Mouse (Mus musculus) right cerebral cortex, postnatal 10 days (tissue): ENCODE measurements around the gene Atp6v1a.
A peak's percentile ranks its signal among the peaks of the same experiment; 100 is the strongest.

Experiments
- DNase-seq, 2 experiments: peaks; one replicate each; pipeline ENCODE4 v3.0.0; 2021; ENCODE audit warnings: low spot score in 2 of 2

The Atp6v1a gene

GRCm38 (mm10) chr16:44139536-44140185 is at the start of gene Atp6v1a, which contains the start of gene Naa50:
Gene Atp6v1a, minus strand, starts transcription at chr16:44139705.
Gene Naa50, plus strand, starts transcription at chr16:44139830.
- peak; percentile 95 to 96 for DNase-seq

GRCm38 (mm10) chr16:44188766-44189165 is 49.3 kb upstream of the Atp6v1a start:
- DNase-seq, result no peak

GRCm38 (mm10) chr16:44187172-44187571 is 47.7 kb upstream of the Atp6v1a start:
- no peak for DNase-seq

GRCm38 (mm10) chr16:44184769-44185168 is 45.3 kb upstream of the Atp6v1a start:
- DNase-seq, result no peak

- no peak for DNase-seq
Observed at GRCm38 (mm10) chr16:44182597-44182996, 43.1 kb upstream of the Atp6v1a start.

- DNase-seq, result no peak
Observed at GRCm38 (mm10) chr16:44178555-44178954, 39.0 kb upstream of the Atp6v1a start.

- no peak for DNase-seq
Observed at GRCm38 (mm10) chr16:44176511-44176910, 37.0 kb upstream of the Atp6v1a start.

GRCm38 (mm10) chr16:44175001-44175400 is 35.5 kb upstream of the Atp6v1a start:
- no peak for DNase-seq

GRCm38 (mm10) chr16:44173966-44174530 is 34.5 kb upstream of the Atp6v1a start:
- DNase-seq, result no peak

GRCm38 (mm10) chr16:44173155-44173941 is 33.8 kb upstream of the Atp6v1a start, which contains the start of gene Usf3:
Gene Usf3, plus strand, starts transcription at chr16:44173246.
- peak; percentile 49 to 63 for DNase-seq

GRCm38 (mm10) chr16:44172297-44173154 is 33.0 kb upstream of the Atp6v1a start:
- peak; percentile 99 to 100 for DNase-seq

- DNase-seq, result no peak
Observed at GRCm38 (mm10) chr16:44168990-44169389, 29.5 kb upstream of the Atp6v1a start.

- DNase-seq, result no peak
Observed at GRCm38 (mm10) chr16:44165182-44165581, 25.7 kb upstream of the Atp6v1a start.

- DNase-seq, result no peak
Observed at GRCm38 (mm10) chr16:44163831-44164230, 24.3 kb upstream of the Atp6v1a start.

GRCm38 (mm10) chr16:44159325-44159724 is 19.8 kb upstream of the Atp6v1a start:
- no peak for DNase-seq

GRCm38 (mm10) chr16:44154497-44155057 is 15.1 kb upstream of the Atp6v1a start:
- no peak for DNase-seq

GRCm38 (mm10) chr16:44149002-44149767 is 9.7 kb upstream of the Atp6v1a start:
- no peak for DNase-seq

- peak in 1 of 2 experiments; percentile 58 for DNase-seq
Observed at GRCm38 (mm10) chr16:44141483-44141882, 2.0 kb upstream of the Atp6v1a start.

- DNase-seq, result peak; percentile 80 to 85
Observed at GRCm38 (mm10) chr16:44140186-44140787, 782 bp upstream of the Atp6v1a start.

GRCm38 (mm10) chr16:44138979-44139535 is 448 bp downstream of the Atp6v1a start:
- DNase-seq, result peak; percentile 93 to 96
